Mouse (Mus musculus) ES-Bruce4 (cell line): ENCODE data around the gene Lclat1. TPM values are rescaled to one million over a fixed set of nuclear protein-coding genes. Genes with fewer than 3 reads are reported as not detected.

Experiments
- H3K27ac ChIP-seq: 2 replicates; pipeline ENCODE4 v1.5.1; 2012; ENCODE audit warnings: low read length, inconsistent platforms; ENCODE audit not compliant: insufficient read depth
- H3K27me3 ChIP-seq: 2 replicates; pipeline ENCODE4 v1.6.1; 2012; ENCODE audit warnings: mild to moderate bottlenecking, low read length, inconsistent platforms; ENCODE audit not compliant: control insufficient read depth, poor library complexity, insufficient read depth, severe bottlenecking
- H3K36me3 ChIP-seq: 2 replicates; pipeline ENCODE4 v1.6.1; 2012; ENCODE audit warnings: inconsistent platforms, mild to moderate bottlenecking, low read length, moderate library complexity; ENCODE audit not compliant: control insufficient read depth, poor library complexity, insufficient read depth, severe bottlenecking
- H3K4me1 ChIP-seq: one replicate; pipeline ENCODE4 v1.8.1; 2011; ENCODE audit warnings: low read length; ENCODE audit not compliant: control insufficient read depth, insufficient read depth
- H3K4me3 ChIP-seq: 2 replicates; pipeline ENCODE4 v1.5.1; 2011; ENCODE audit warnings: low read depth, mild to moderate bottlenecking, low read length
- H3K9ac ChIP-seq: 2 replicates; pipeline ENCODE4 v1.6.1; 2012; ENCODE audit warnings: low read depth, mild to moderate bottlenecking, inconsistent platforms; ENCODE audit not compliant: poor library complexity, severe bottlenecking
- H3K9me3 ChIP-seq: replicated peaks from 2 replicates; pipeline ENCODE4 v1.6.1; 2012; ENCODE audit warnings: mild to moderate bottlenecking, low read length, inconsistent platforms; ENCODE audit not compliant: control insufficient read depth, poor library complexity, insufficient read depth, severe bottlenecking
- CTCF ChIP-seq: IDR thresholded peaks from one replicate; pipeline ENCODE4 v1.8.1; 2011; ENCODE audit warnings: low read depth, low read length
- EP300 ChIP-seq: IDR thresholded peaks from 2 replicates; pipeline ENCODE4 v1.6.1; 2011; ENCODE audit warnings: low read depth, low read length; ENCODE audit not compliant: insufficient read depth
- POLR2A ChIP-seq: IDR thresholded peaks from one replicate; pipeline ENCODE4 v1.8.1; 2011; ENCODE audit warnings: low read length; ENCODE audit not compliant: insufficient read depth
- polyA plus RNA-seq: library from polyadenylated mRNA; stranded (reverse); fragments of >200 nt; gene quantifications from 2 replicates; pipeline ENCODE4 v1.2.4, GENCODE M21; 2011; ENCODE audit warnings: low read depth; ENCODE audit not compliant: missing spikeins, insufficient read depth, insufficient read length

Gene Lclat1
- polyA plus RNA-seq, 1 experiment: 12.1 TPM

- Histone ChIP-seq H3K4me3 (no peak overlapping the region), H3K27me3 (no peaks in the 10 kb centered on the region), H3K9ac (no peak overlapping the region), H3K4me1 (no peaks in the 10 kb centered on the region), H3K9me3 (no peaks in the 10 kb centered on the region), H3K36me3 (no peaks in the 10 kb centered on the region), H3K27ac (no peak overlapping the region)
- TF ChIP-seq POLR2A (no peak), EP300 (no peak), CTCF (no peak)
Measured at GRCm38 (mm10) chr17:73156606-73157005, 48.8 kb downstream of the Lclat1 start.

- Histone ChIP-seq H3K36me3 (no peaks in the 10 kb centered on the region), H3K4me1 (no peaks in the 10 kb centered on the region), H3K27me3 (no peaks in the 10 kb centered on the region), H3K27ac (no peak overlapping the region), H3K4me3 (no peak overlapping the region), H3K9ac (no peak overlapping the region), H3K9me3 (no peaks in the 10 kb centered on the region)
- no peak for TF ChIP-seq POLR2A
- no peak for TF ChIP-seq CTCF
- TF ChIP-seq EP300: no peak
Measured at GRCm38 (mm10) chr17:73161795-73162194, 54.0 kb downstream of the Lclat1 start.

- Histone ChIP-seq H3K27ac (no peak overlapping the region), H3K9me3 (no peaks in the 10 kb centered on the region), H3K36me3 (no peaks in the 10 kb centered on the region), H3K27me3 (no peaks in the 10 kb centered on the region), H3K4me1 (no peaks in the 10 kb centered on the region), H3K9ac (no peak overlapping the region), H3K4me3 (no peak overlapping the region)
- TF ChIP-seq POLR2A (no peak), CTCF (no peak), EP300 (no peak)
Measured at GRCm38 (mm10) chr17:73162445-73163208, 54.8 kb downstream of the Lclat1 start.

- no peak for TF ChIP-seq CTCF
- no peak for TF ChIP-seq POLR2A
- TF ChIP-seq EP300: no peak
- no peaks in the 10 kb centered on the region for H3K27me3 ChIP-seq
- H3K36me3 ChIP-seq: no peaks in the 10 kb centered on the region
- H3K4me3 ChIP-seq: no peak overlapping the region
- H3K4me1 ChIP-seq: no peaks in the 10 kb centered on the region
- H3K9me3 ChIP-seq: no peaks in the 10 kb centered on the region
- no peak overlapping the region for H3K27ac ChIP-seq
- no peak overlapping the region for H3K9ac ChIP-seq
Measured at GRCm38 (mm10) chr17:73163597-73163996, 55.8 kb downstream of the Lclat1 start.

GRCm38 (mm10) chr17:73164121-73164520, 56.3 kb downstream of the Lclat1 start:
- Histone ChIP-seq H3K4me3 (no peak overlapping the region), H3K36me3 (no peaks in the 10 kb centered on the region), H3K9me3 (no peaks in the 10 kb centered on the region), H3K27ac (no peak overlapping the region), H3K4me1 (no peaks in the 10 kb centered on the region), H3K27me3 (no peaks in the 10 kb centered on the region), H3K9ac (no peak overlapping the region)
- no peak for TF ChIP-seq POLR2A
- TF ChIP-seq EP300: no peak
- TF ChIP-seq CTCF: no peak

DNA sequence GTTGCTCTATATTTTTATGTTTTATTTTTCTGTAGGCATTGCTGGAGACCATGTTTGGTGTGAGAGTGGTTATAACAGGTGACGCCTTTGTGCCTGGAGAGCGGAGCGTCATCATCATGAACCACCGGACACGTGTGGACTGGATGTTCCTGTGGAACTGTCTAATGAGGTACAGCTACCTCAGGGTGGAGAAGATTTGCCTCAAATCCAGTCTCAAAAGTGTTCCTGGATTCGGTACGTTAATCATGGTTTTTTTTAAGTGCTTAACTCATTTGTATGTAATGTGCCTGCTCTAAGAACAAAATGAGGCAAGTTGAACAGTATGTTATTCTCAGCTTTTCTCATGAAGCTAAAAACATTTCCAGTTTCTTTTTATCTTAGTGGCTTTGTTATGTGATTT, 61.7 kb downstream of the Lclat1 start:
- TF ChIP-seq EP300: no peak
- TF ChIP-seq CTCF: no peak
- TF ChIP-seq POLR2A: no peak
- Histone ChIP-seq H3K4me3 (no peak overlapping the region), H3K36me3 (no peaks in the 10 kb centered on the region), H3K9ac (no peak overlapping the region), H3K9me3 (no peaks in the 10 kb centered on the region), H3K27me3 (no peaks in the 10 kb centered on the region), H3K4me1 (no peaks in the 10 kb centered on the region), H3K27ac (no peak overlapping the region)
